Mouse (Mus musculus): ENCODE data around the gene B230217C12Rik.

DNA sequence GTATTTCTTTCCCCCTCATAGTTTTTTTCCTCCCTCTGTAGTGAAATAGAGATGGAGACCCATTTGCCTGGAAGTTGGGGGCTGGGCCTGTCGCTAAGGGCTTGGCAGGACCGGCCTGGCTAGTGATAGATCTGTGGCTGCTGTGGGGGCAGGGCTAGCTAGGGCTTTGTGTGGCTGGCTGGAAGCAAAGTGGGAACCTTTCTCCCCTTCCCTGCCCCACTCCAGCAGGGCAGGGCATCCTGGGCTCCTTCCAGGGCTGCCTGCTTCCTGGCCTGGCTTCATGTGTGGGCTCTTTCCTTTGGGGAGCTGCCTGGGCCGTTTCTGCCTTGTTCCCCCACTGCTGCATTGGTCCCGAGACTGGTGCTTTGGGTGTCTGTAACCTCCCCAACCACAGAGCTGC is 22.0 kb upstream of the B230217C12Rik start:
- no peak for TF ChIP-seq CTCF (IDR thresholded peaks at IDR 0.05; ENCODE audit: control insufficient read depth, insufficient read depth, low read length)
- no peak for TF ChIP-seq POLR2A (IDR thresholded peaks at IDR 0.05; ENCODE audit: borderline replicate concordance, control insufficient read depth, low read depth, low read length)

All from bone marrow, adult 2 months (tissue).